Mouse (Mus musculus) heart, postnatal 4 days (tissue): ENCODE results near the gene Sema4g. TPM values are rescaled to one million over a fixed set of nuclear protein-coding genes. Genes with fewer than 3 reads are reported as not detected.
"Not testable (repeated sequence)": the region's sequence is repeated elsewhere in the genome, so short reads cannot be mapped to it uniquely, and the experiment has no call there.

Source experiments
- DNase-seq: peaks from one replicate; pipeline ENCODE4 v3.0.0; 2021
- total RNA-seq, 2 experiments: library from RNA; stranded (reverse); gene quantifications; 2 replicates each; pipeline ENCODE4 v1.2.3; 2021

Gene Sema4g
- total RNA-seq, 2 experiments from 2014 or later: 1.2 to 2.0 TPM

DNA sequence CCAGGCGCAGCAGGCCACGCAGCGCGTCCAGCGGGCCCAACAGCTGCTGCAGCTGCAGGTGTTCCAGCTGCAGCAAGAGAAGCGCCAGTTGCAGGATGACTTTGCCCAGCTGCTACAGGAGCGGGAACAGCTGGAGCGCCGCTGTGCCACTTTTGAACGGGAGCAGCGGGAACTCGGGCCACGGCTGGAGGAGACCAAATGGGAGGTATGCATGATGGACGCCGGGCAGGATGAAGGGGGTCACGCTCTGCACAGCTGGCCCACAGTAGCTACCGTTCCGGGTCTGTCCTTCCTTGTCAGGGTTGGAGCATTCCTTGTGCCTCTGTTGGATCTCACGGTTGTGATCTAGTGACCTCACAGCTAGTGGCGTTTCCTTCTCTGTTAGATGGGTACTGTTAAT lies 35.9 kb downstream of the Sema4g start:
- DNase-seq: no peak

DNA sequence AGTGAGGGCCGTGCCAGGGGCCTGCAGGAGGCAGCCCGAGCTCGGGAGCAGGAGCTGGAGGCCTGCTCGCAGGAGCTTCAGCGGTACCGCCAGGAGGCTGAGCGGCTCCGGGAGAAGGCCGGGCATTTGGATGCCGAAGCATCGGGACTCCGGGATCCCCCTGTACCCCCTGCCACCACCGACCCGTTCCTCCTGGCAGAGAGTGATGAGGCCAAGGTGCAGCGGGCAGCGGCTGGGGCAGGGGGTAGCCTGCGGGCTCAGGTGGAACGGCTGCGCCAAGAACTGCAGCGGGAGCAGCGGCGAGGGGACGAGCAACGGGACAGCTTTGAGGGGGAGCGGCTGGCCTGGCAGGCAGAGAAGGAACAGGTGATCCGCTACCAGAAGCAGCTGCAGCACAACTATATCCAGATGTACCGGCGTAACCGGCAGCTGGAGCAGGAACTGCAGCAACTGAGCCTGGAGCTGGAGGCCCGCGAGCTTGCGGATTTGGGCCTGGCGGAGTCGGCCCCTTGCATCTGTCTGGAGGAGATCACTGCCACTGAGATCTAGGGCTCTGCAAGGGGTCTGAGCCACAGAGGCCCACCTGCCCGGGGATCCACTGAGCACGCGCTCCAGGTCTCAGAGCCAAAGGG lies 37.2 kb downstream of the Sema4g start:
- no peak for DNase-seq

- no peak for DNase-seq
These were observed 38.2 kb downstream of the Sema4g start for GRCm38 (mm10) chr19:45026958-45027670.

DNA sequence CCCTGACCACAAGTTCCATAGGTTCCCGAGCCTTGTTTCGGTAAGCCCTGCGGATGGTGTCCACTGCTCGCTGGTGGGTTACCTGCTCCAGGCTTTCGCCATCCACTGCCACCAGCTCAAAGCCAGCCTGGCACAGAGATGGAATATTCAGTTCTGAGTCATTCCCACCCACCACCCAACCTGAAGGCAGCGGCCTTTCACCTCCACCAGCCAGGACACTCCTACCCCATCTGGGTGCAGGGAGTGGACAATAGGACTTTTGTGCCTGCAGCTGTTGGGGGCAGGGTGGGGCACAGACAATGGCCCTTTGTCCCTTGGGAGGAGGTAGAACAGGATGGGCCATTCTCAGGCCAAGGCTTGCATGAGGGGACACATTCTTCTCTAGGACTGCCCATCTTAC lies 38.9 kb downstream of the Sema4g start:
- no peak for DNase-seq

DNA sequence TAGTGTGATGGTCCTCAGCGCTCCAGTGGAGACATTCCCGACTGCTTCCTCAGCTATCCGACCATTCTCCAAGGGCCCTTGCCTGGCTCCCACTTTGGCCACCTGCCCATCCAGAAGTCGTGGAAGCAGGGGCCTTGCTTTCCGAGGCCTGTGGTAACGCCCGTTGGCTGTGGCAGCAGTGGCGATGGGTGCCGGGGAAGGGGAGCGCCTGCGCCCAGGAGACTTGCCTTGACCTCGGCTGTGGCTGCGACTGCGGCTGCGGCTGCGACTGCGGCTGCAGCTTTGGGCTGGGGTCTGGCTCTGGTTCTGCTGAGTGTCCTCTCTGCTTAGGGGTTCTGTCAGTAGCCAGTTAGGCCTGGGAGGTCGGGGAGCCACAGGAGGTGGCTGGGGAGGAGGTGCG lies 39.8 kb downstream of the Sema4g start:
- no peak for DNase-seq

DNA sequence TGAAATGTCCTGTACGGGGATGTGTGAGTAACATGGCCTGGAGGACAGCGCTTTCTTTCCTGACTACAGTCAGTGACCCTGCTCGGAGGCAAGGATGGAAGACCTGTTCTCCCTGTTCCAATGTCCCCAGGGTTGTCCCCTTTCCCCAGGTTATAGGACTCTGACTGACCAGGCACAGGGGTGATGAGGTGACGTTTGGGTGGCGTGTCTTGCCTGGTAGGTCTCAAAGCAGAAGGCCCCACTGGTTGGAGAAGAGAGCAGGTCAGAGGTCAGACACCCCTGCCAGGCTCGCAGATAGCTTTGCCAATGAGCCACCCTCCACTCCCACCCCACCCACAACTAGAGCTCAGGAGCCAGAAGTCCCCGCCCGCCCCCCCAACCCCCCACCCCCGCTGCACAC lies 40.7 kb downstream of the Sema4g start:
- DNase-seq: no peak

- DNase-seq: peak; percentile 84
These were observed 41.2 kb downstream of the Sema4g start for GRCm38 (mm10) chr19:45030111-45030510.

- DNase-seq: peak; percentile 85
These were observed 42.1 kb downstream of the Sema4g start for GRCm38 (mm10) chr19:45030746-45031693.

DNA sequence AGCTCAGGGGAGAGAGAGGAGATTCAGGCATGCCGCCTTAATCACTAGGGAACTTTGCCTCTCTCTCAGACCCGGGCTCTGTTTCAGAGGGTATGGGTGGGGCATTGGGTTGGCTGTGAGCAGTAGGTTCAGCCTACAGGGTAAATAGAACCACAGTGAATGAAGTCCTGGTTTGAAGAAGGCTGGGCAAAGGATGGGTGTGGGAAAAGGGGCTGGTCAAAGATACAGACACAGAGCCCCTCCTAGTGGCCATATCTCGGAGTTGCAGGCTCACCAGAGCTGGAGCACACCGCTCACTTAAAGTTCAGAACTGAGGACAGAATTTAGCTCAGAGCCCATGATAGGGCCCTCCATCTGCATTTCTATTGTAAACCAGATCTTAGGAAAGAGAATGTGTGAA lies 42.9 kb downstream of the Sema4g start:
- peak; percentile 88 for DNase-seq

DNA sequence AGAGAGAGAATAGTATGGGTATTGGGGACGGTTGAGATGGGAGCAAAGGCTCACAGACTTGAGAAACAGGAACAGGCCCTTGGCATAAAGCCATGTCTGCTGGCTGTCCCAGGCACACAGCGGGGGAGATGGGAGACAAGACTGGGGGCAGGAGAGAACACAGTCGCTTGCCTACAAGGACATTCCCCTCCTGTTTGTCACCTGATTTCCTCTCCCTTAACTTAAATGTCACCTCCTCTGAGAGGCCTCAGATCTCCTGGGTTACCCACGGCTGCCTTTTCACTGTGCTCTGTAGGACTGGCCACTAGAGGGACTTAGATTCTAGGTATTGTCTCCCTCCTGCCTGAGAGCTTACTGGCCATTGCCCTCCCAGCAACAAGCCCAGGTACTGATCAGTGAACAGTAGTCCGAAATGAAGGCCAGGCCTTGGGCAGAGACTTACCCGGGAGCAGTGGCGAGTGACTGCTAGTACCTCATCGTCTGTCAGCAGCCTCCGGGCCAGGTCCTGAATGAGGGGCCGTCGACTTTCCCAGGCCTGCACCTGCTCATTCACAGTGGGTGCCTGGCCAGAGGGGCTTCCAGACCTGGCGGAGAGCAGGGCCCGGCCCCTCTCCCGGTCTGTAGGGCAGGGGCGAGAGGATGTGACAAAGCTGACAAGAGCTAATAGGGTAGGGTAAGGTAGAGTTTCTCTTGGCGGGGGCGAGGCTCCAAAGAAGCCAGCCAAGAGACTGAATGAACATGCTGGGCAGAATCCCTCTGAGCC lies 43.9 kb downstream of the Sema4g start:
- DNase-seq: peak; percentile 47

DNA sequence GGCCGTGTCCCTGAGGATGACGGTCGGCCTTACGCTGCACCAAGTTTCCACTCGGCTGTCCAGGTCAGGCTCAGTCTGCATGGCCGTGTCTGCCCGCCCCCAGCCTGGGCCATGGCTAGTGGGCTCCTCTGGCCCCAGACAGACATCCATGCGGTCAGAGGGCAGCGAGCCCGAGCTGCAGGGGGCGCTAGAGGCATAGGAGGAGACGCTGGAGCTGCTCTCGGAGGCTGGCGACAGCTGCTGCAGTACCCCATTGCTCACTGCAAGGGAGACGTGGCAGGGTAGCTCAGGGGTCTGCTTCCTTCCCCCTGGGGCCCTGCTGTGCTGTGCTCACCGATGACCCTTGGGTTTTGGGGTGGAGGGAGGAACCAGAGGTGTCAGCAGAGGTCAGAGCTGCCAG lies 48.0 kb downstream of the Sema4g start:
- DNase-seq: peak; percentile 74

GRCm38 (mm10) chr19:45038198-45038597 lies 49.3 kb downstream of the Sema4g start:
- not testable (repeated sequence) for DNase-seq

DNA sequence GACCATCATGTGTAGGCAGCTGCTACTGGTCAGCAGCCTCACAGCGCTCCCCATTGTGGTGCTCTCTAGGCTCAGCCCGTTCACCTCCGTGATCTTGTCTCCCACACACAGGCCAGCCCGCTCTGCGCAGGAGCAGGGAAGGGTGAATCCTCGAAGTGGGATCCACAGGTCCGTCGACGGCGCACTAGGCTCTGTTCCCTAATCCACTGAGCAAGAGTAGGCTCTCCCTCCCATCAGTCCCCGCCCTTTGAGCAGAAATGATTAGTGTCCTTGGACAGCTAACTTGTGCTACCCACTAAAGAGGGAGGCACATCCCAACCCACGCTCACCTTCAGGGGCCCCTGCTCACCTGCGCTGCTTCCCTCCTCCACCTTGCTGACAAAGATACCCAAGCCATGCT lies 51.3 kb downstream of the Sema4g start:
- DNase-seq: no peak

- DNase-seq: no peak
These were observed 55.6 kb downstream of the Sema4g start for GRCm38 (mm10) chr19:45044389-45044927.

GRCm38 (mm10) chr19:45045236-45045635 lies 56.3 kb downstream of the Sema4g start:
- no peak for DNase-seq

GRCm38 (mm10) chr19:45045651-45046050 lies 56.8 kb downstream of the Sema4g start, which contains the start of gene Pdzd7:
Gene Pdzd7, minus strand, starts transcription at chr19:45045717.
- DNase-seq: no peak

DNA sequence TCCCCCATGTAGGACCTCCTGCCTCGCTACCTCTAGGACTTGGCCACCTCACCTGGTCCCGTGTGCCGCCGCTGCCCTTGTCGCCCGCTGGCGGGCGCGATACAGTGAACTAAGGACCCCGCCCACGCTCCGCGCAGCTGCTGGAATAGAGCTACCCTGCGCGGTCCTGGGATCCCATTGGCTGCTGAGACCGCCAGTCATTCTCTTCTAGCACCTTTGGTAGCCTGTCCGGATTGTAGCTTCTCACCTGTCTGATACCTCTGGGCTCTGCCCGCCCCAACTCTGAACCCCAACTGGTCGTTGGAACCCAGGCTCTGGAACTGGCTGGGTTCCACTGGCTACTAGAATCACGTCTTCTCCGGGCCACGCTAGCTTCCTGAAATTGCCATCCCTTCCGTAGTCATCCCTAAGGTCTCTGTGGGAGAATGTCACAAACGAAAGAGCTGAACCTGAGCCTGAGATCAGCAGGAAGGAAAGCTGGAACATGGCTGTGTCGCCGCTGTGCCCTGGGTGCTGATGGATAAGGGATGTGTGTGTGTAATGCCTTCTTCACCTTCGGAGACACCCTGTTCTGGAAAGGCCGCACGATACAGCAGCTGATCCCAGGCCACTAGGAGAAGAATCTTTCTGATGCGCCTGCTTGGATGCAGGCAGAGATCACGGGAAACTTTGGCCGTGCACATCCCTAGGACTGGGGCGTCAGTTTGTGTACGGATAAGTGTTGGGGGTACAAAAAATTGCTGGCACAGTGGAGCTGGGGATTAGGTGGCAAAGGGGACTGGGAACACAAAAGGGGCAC lies 57.8 kb downstream of the Sema4g start:
- DNase-seq: peak; percentile 84

- DNase-seq: peak; percentile 97
These were observed 58.6 kb downstream of the Sema4g start, which contains the start of gene Sfxn3 for GRCm38 (mm10) chr19:45047417-45047934. Gene Sfxn3, plus strand, starts transcription at chr19:45047503.

GRCm38 (mm10) chr19:45047935-45048643 lies 59.2 kb downstream of the Sema4g start:
- peak; percentile 59 for DNase-seq
